Mouse (Mus musculus) forebrain, postnatal 0 days (tissue): ENCODE results near the gene Ccser1. TPM values are rescaled to one million over a fixed set of nuclear protein-coding genes. Genes with fewer than 3 reads are reported as not detected.

ENCODE experiments used
- ATAC-seq: fragments of 200-750 bp; cut with Nextera tagmentation; 2 replicates; pipeline ENCODE4 v1.8.0; 2017; ENCODE audit warnings: mild to moderate bottlenecking, moderate library complexity
- DNase-seq: peaks from one replicate; pipeline ENCODE4 v3.0.0-alpha.2; 2015
- H3K27ac ChIP-seq: fragments of 300-500 bp; sonication (generic); 2 replicates; pipeline ENCODE4 v1.5.1; 2014; ENCODE audit warnings: low read depth, mild to moderate bottlenecking, antibody characterized with exemption, low read length, moderate library complexity, mixed read lengths
- H3K27me3 ChIP-seq: fragments of 300-500 bp; sonication (generic); 2 replicates; pipeline ENCODE4 v1.6.1; 2014; ENCODE audit warnings: mild to moderate bottlenecking, low read length, mixed read lengths; ENCODE audit not compliant: insufficient read depth
- H3K36me3 ChIP-seq: fragments of 300-500 bp; sonication (generic); 2 replicates; pipeline ENCODE4 v1.6.1; 2014; ENCODE audit warnings: mild to moderate bottlenecking, moderate library complexity; ENCODE audit not compliant: insufficient read depth
- H3K4me1 ChIP-seq: fragments of 300-500 bp; sonication (generic); 2 replicates; pipeline ENCODE4 v1.6.1; 2014; ENCODE audit warnings: antibody characterized with exemption; ENCODE audit not compliant: insufficient read depth
- H3K4me2 ChIP-seq: fragments of 300-500 bp; sonication (generic); 2 replicates; pipeline ENCODE4 v1.6.1; 2014; ENCODE audit warnings: low read depth, mild to moderate bottlenecking, moderate library complexity
- H3K4me3 ChIP-seq: fragments of 300-500 bp; sonication (generic); 2 replicates; pipeline ENCODE4 v1.5.1; 2014; ENCODE audit warnings: low read depth, low read length, mixed read lengths
- H3K9ac ChIP-seq: fragments of 300-500 bp; sonication (generic); 2 replicates; pipeline ENCODE4 v1.6.1; 2014; ENCODE audit warnings: mild to moderate bottlenecking
- H3K9me3 ChIP-seq: fragments of 300-500 bp; sonication (generic); 2 replicates; pipeline ENCODE4 v1.6.1; 2016; ENCODE audit warnings: low read length
- CTCF ChIP-seq: sonication (generic); IDR thresholded peaks from 2 replicates; pipeline ENCODE4 v1.5.1; 2016; ENCODE audit warnings: antibody characterized with exemption, control low read depth, low read depth
- WGBS: fragments of 180-500 bp; shearing (Covaris S2); extraction: QIAGEN DNeasy Blood & Tissue Kit; methylation state at CpG from one replicate; pipeline ENCODE4 v1.1.7; 2014; 5-methylcytosine and 5-hydroxymethylcytosine counted together
- polyA plus RNA-seq: library from polyadenylated mRNA; unstranded; fragments of >200 nt; fragmentation: Nextera tagmentation; extraction: Ambion mirVana; gene quantifications from 2 replicates; pipeline ENCODE4 v1.2.1, GENCODE M21; 2015
- total RNA-seq: library from RNA; depleted of rRNA; stranded (reverse); fragments of >200 nt; gene quantifications from 2 replicates; pipeline ENCODE4 v1.2.3, GENCODE M21; 2014

The Ccser1 gene
- total and polyA plus RNA-seq, 2 experiments from 2014 or later: 14.4 to 58.1 TPM

DNA sequence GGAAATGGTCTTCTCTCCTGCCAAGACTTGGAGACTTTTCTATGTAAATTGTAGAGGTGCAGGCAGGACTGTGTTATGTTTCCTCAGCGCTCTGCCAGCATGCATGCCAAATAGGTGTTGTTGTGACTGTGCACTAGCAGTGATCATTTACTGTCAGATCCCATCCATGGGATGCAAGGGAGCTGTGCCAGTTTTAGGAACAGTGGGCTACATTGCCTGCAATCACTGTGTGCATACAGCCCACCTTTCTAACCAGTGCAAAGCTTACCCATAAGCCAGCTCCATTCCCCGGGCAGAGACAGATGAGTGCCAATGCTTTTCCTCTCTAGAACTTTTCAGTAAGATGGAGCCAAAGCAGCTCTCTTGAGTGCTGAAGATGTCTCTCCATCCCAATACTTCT is 606.6 kb downstream of the Ccser1 start:
- H3K4me2 ChIP-seq: no peak overlapping the region
- H3K4me3 ChIP-seq: no peak overlapping the region
- no peaks in the 10 kb centered on the region for H3K36me3 ChIP-seq
- H3K9me3 ChIP-seq: no peaks in the 10 kb centered on the region
- DNase-seq (no peak), ATAC-seq (no peak)
- no peak for TF ChIP-seq CTCF
- no peak overlapping the region for H3K27ac ChIP-seq
- no peak overlapping the region for H3K9ac ChIP-seq
- no peaks in the 10 kb centered on the region for H3K27me3 ChIP-seq
- 62% methylated on average over 2 of the region's 2 CpGs for WGBS
- H3K4me1 ChIP-seq: no peaks in the 10 kb centered on the region

DNA sequence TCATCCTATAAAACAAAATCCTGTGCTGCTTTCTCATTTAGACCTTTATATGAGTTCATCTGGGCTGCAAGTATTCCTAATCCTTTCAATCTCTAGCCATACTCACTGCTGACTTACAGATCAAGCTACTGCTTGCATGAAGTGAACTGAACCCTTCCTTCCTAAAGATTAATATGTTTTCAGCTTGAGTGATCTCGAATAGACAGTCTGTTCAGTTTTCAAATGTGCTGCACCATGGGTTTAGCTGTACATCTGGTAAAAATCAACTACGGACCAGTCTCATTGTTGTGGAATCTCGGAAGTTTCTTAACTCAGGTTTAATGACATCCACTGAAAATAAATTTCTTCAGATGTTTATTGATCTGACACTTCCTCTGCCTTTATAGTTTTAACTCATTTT is 620.8 kb downstream of the Ccser1 start:
- Histone ChIP-seq H3K4me1 (no peaks in the 10 kb centered on the region), H3K27ac (no peak overlapping the region), H3K9ac (no peak overlapping the region), H3K9me3 (no peaks in the 10 kb centered on the region), H3K27me3 (no peaks in the 10 kb centered on the region), H3K4me2 (no peak overlapping the region), H3K36me3 (no peaks in the 10 kb centered on the region), H3K4me3 (no peak overlapping the region)
- no peak for TF ChIP-seq CTCF
- DNase-seq (no peak), ATAC-seq (no peak)
- WGBS: 25% methylated on average over 3 of the region's 3 CpGs

- ATAC-seq (no peak), DNase-seq (no peak)
- no peak for TF ChIP-seq CTCF
- Histone ChIP-seq H3K9me3 (no peaks in the 10 kb centered on the region), H3K4me1 (no peaks in the 10 kb centered on the region), H3K4me2 (no peak overlapping the region), H3K9ac (no peak overlapping the region), H3K27ac (no peak overlapping the region), H3K36me3 (no peaks in the 10 kb centered on the region), H3K4me3 (no peak overlapping the region), H3K27me3 (no peaks in the 10 kb centered on the region)
- WGBS: 92% methylated on average over 1 of the region's 1 CpGs
Observed at GRCm38 (mm10) chr6:61805481-61805880, 625.4 kb downstream of the Ccser1 start.

GRCm38 (mm10) chr6:61817716-61818115 is 637.6 kb downstream of the Ccser1 start:
- Histone ChIP-seq H3K4me2 (no peak overlapping the region), H3K27ac (no peak overlapping the region), H3K4me1 (no peaks in the 10 kb centered on the region), H3K9ac (no peak overlapping the region), H3K36me3 (no peaks in the 10 kb centered on the region), H3K4me3 (no peak overlapping the region), H3K9me3 (no peaks in the 10 kb centered on the region), H3K27me3 (no peaks in the 10 kb centered on the region)
- TF ChIP-seq CTCF: no peak
- 17% methylated on average over 1 of the region's 1 CpGs for WGBS
- DNase-seq (peak; percentile 13), ATAC-seq (peak; percentile 69)

- H3K9ac ChIP-seq: no peak overlapping the region
- H3K27ac ChIP-seq: no peak overlapping the region
- no peak overlapping the region for H3K4me3 ChIP-seq
- 87% methylated on average over 1 of the region's 1 CpGs for WGBS
- H3K9me3 ChIP-seq: no peaks in the 10 kb centered on the region
- H3K36me3 ChIP-seq: no peaks in the 10 kb centered on the region
- no peak for TF ChIP-seq CTCF
- ATAC-seq: no peak
- no peaks in the 10 kb centered on the region for H3K27me3 ChIP-seq
- no peak overlapping the region for H3K4me2 ChIP-seq
- no peaks in the 10 kb centered on the region for H3K4me1 ChIP-seq
- DNase-seq: no peak
Observed at GRCm38 (mm10) chr6:61876302-61876701, 696.2 kb downstream of the Ccser1 start.

GRCm38 (mm10) chr6:61898238-61898637 is 718.1 kb downstream of the Ccser1 start:
- TF ChIP-seq CTCF: no peak
- 68% methylated on average over 4 of the region's 4 CpGs for whole genome bisulfite sequencing
- H3K27ac ChIP-seq: no peak overlapping the region
- H3K4me3 ChIP-seq: no peak overlapping the region
- ATAC-seq (no peak), DNase-seq (no peak)
- H3K4me2 ChIP-seq: no peak overlapping the region
- H3K27me3 ChIP-seq: no peaks in the 10 kb centered on the region
- H3K4me1 ChIP-seq: no peaks in the 10 kb centered on the region
- no peaks in the 10 kb centered on the region for H3K36me3 ChIP-seq
- H3K9ac ChIP-seq: no peak overlapping the region
- H3K9me3 ChIP-seq: no peaks in the 10 kb centered on the region

- Histone ChIP-seq H3K27ac (no peak overlapping the region), H3K27me3 (no peaks in the 10 kb centered on the region), H3K9ac (no peak overlapping the region), H3K4me2 (no peak overlapping the region), H3K4me1 (no peaks in the 10 kb centered on the region), H3K36me3 (no peaks in the 10 kb centered on the region), H3K4me3 (no peak overlapping the region), H3K9me3 (no peaks in the 10 kb centered on the region)
- no peak for DNase-seq
- ATAC-seq: no peak
- WGBS: 29% methylated on average over 1 of the region's 1 CpGs
- TF ChIP-seq CTCF: peak; percentile 43
Observed at GRCm38 (mm10) chr6:61902715-61903114, 722.6 kb downstream of the Ccser1 start.

GRCm38 (mm10) chr6:61912896-61913295 is 732.8 kb downstream of the Ccser1 start:
- DNase-seq: no peak
- ATAC-seq: no peak
- WGBS: 96% methylated on average over 3 of the region's 3 CpGs
- Histone ChIP-seq H3K4me2 (no peak overlapping the region), H3K4me3 (no peak overlapping the region), H3K4me1 (no peaks in the 10 kb centered on the region), H3K9ac (no peak overlapping the region), H3K27ac (no peak overlapping the region), H3K27me3 (no peaks in the 10 kb centered on the region), H3K36me3 (no peaks in the 10 kb centered on the region), H3K9me3 (no peaks in the 10 kb centered on the region)
- TF ChIP-seq CTCF: no peak
